Mouse (Mus musculus) CH12.LX (cell line): Measurements from ENCODE around the gene Commd9. TPM values are rescaled to one million over a fixed set of nuclear protein-coding genes. Genes with fewer than 3 reads are reported as not detected.

Source experiments
- DNase-seq: peaks from one replicate; pipeline ENCODE4 v3.0.0-alpha.2; 2013; ENCODE audit errors: extremely low read depth
- H3K27ac ChIP-seq: 2 replicates; pipeline ENCODE4 v1.5.1; 2012; ENCODE audit warnings: low read depth, mild to moderate bottlenecking, control low read depth, moderate library complexity; ENCODE audit not compliant: insufficient read depth
- H3K27me3 ChIP-seq: replicated peaks from 2 replicates; pipeline ENCODE3; 2012; ENCODE audit warnings: inconsistent platforms
- H3K36me3 ChIP-seq, 2 experiments: replicated peaks in 1 of 2; 2 replicates each; pipeline versions ENCODE3 to v1.6.1; 2012; ENCODE audit warnings: inconsistent platforms in 1 of 2, low read length in 1 of 2, mild to moderate bottlenecking in 1 of 2, mixed read lengths in 1 of 2, moderate library complexity in 1 of 2; ENCODE audit not compliant: control insufficient read depth in 1 of 2, insufficient read depth in 1 of 2
- H3K4me1 ChIP-seq, 2 experiments: 2 replicates each; pipeline ENCODE4 v1.6.1; 2012; ENCODE audit warnings: inconsistent platforms in 1 of 2, moderate library complexity in 1 of 2; ENCODE audit not compliant: insufficient read depth in 2 of 2, control insufficient read depth in 1 of 2
- H3K4me2 ChIP-seq: 2 replicates; pipeline ENCODE4 v1.6.1; 2012; ENCODE audit warnings: low read depth, mild to moderate bottlenecking, control low read depth; ENCODE audit not compliant: poor library complexity, insufficient read depth, severe bottlenecking
- H3K4me3 ChIP-seq, 3 experiments: fragments of 150-350 bp in 1 of 3; sonication (generic) in 1 of 3; replicated peaks in 1 of 3; 2 replicates each; pipeline versions ENCODE3 to v1.5.1; 2011 to 2012; ENCODE audit warnings: low read depth in 2 of 3, low read length in 2 of 3, mild to moderate bottlenecking in 2 of 3, moderate library complexity in 2 of 3, control low read depth in 1 of 3, improper control_type of control experiment in 1 of 3, inconsistent platforms in 1 of 3, mixed read lengths in 1 of 3; ENCODE audit not compliant: poor library complexity in 1 of 3
- H3K79me2 ChIP-seq: replicated peaks from 2 replicates; pipeline ENCODE4 v1.6.1; 2012; ENCODE audit warnings: mild to moderate bottlenecking, moderate library complexity; ENCODE audit not compliant: control insufficient read depth, poor library complexity, insufficient read depth, severe bottlenecking; ENCODE audit errors: extremely low read depth
- H3K9ac ChIP-seq: 2 replicates; pipeline ENCODE4 v1.6.1; 2012; ENCODE audit warnings: low read depth, mild to moderate bottlenecking, control low read depth, moderate library complexity; ENCODE audit not compliant: insufficient read depth
- H3K9me3 ChIP-seq: replicated peaks from 2 replicates; pipeline ENCODE3; 2012; ENCODE audit warnings: low read length, inconsistent platforms, mixed read lengths
- BHLHE40 ChIP-seq: IDR thresholded peaks from 2 replicates; pipeline ENCODE4 v1.6.1; 2011; ENCODE audit warnings: mild to moderate bottlenecking, low read depth, low read length, improper control_type of control experiment
- CHD2 ChIP-seq: IDR thresholded peaks from 2 replicates; pipeline ENCODE4 v1.6.1; 2011; ENCODE audit warnings: low read length, improper control_type of control experiment
- E2F4 ChIP-seq: IDR thresholded peaks from 2 replicates; pipeline ENCODE4 v1.6.1; 2011; ENCODE audit warnings: low read depth, low read length, improper control_type of control experiment; ENCODE audit not compliant: insufficient replicate concordance
- ELF1 ChIP-seq: IDR thresholded peaks from 2 replicates; pipeline ENCODE4 v1.6.1; 2014; ENCODE audit warnings: low read depth, mild to moderate bottlenecking, inconsistent platforms, low read length, improper control_type of control experiment
- ETS1 ChIP-seq: conservative IDR thresholded peaks from 2 replicates; pipeline ENCODE4 v1.6.1; 2012; ENCODE audit warnings: low read depth, mild to moderate bottlenecking, inconsistent platforms, low read length, improper control_type of control experiment, moderate library complexity
- IRF4 ChIP-seq: IDR thresholded peaks from 2 replicates; pipeline ENCODE4 v1.6.1; 2014; ENCODE audit warnings: low read depth, mild to moderate bottlenecking, inconsistent platforms, low read length, improper control_type of control experiment
- JUND ChIP-seq: conservative IDR thresholded peaks from 2 replicates; pipeline ENCODE4 v1.6.1; 2011; ENCODE audit warnings: low read depth, low read length, improper control_type of control experiment
- MAFK ChIP-seq: IDR thresholded peaks from 2 replicates; pipeline ENCODE4 v1.6.1; 2011; ENCODE audit warnings: low read length, improper control_type of control experiment; ENCODE audit not compliant: insufficient replicate concordance
- MAX ChIP-seq: IDR thresholded peaks from 2 replicates; pipeline ENCODE4 v1.6.1; 2011; ENCODE audit warnings: low read length, improper control_type of control experiment
- MYC ChIP-seq: IDR thresholded peaks from 2 replicates; pipeline ENCODE4 v1.6.1; 2011; ENCODE audit warnings: low read depth, mild to moderate bottlenecking, improper control_type of control experiment, low read length
- NELFE ChIP-seq: IDR thresholded peaks from 2 replicates; pipeline ENCODE4 v1.6.1; 2011; ENCODE audit warnings: low read depth, low read length, improper control_type of control experiment
- POLR2A ChIP-seq: IDR thresholded peaks from 2 replicates; pipeline ENCODE4 v1.6.1; 2011; ENCODE audit warnings: low read depth, mild to moderate bottlenecking, improper control_type of control experiment, low read length
- POLR2AphosphoS2 ChIP-seq: IDR thresholded peaks from 2 replicates; pipeline ENCODE4 v1.6.1; 2011; ENCODE audit warnings: low read depth, low read length, improper control_type of control experiment
- RAD21 ChIP-seq: IDR thresholded peaks from 2 replicates; pipeline ENCODE4 v1.6.1; 2011; ENCODE audit warnings: low read depth, mild to moderate bottlenecking, low read length, improper control_type of control experiment, moderate library complexity
- RCOR1 ChIP-seq: conservative IDR thresholded peaks from 2 replicates; pipeline ENCODE4 v1.6.1; 2012; ENCODE audit warnings: low read depth, mild to moderate bottlenecking, inconsistent platforms, low read length, improper control_type of control experiment
- TBP ChIP-seq: conservative IDR thresholded peaks from 2 replicates; pipeline ENCODE4 v1.6.1; 2011; ENCODE audit warnings: low read depth, low read length, improper control_type of control experiment
- TCF12 ChIP-seq: IDR thresholded peaks from 2 replicates; pipeline ENCODE4 v1.6.1; 2014; ENCODE audit warnings: low read depth, mild to moderate bottlenecking, inconsistent platforms, low read length, improper control_type of control experiment
- USF2 ChIP-seq: conservative IDR thresholded peaks from 2 replicates; pipeline ENCODE4 v1.6.1; 2011; ENCODE audit warnings: low read depth, low read length, improper control_type of control experiment
- ZC3H11A ChIP-seq: IDR thresholded peaks from 2 replicates; pipeline ENCODE4 v1.6.1; 2012; ENCODE audit warnings: low read depth, mild to moderate bottlenecking, inconsistent platforms, low read length, improper control_type of control experiment
- ZKSCAN1 ChIP-seq: IDR thresholded peaks from 2 replicates; pipeline ENCODE4 v1.6.1; 2012; ENCODE audit warnings: low read depth, inconsistent platforms, low read length, improper control_type of control experiment, borderline replicate concordance
- ZNF384 ChIP-seq: IDR thresholded peaks from 2 replicates; pipeline ENCODE4 v1.6.1; 2012; ENCODE audit warnings: low read depth, low read length, improper control_type of control experiment, inconsistent platforms
- dilution Hi-C: fragments of 300-500 bp; cut with MboI; formaldehyde crosslinking; loops from 2 replicates; pipeline ENCODE4 v1.14.3; 2020; ENCODE audit warnings: low sequenced_read_pairs; ENCODE audit not compliant: extremely low pct_unique_long_range_greater_than_20kb, extremely low pct_ligation_motif_present
- in situ Hi-C: fragments of 300-500 bp; cut with MboI; formaldehyde crosslinking; loops from 3 replicates; pipeline ENCODE4 v1.14.3; 2019; ENCODE audit warnings: low sequenced_read_pairs, low pct_ligation_motif_present, low pct_unique_long_range_greater_than_20kb, mixed read lengths
- polyA plus RNA-seq: library from polyadenylated mRNA; unstranded; fragments of >175 nt; gene quantifications from 2 replicates; pipeline ENCODE4 v1.2.1, GENCODE M21; 2012; ENCODE audit warnings: low read depth; ENCODE audit not compliant: insufficient read length
- total RNA-seq, 2 experiments: library from RNA; depleted of rRNA; stranded (reverse); fragments of 300-350 nt in 1 of 2; fragments of >200 nt in 1 of 2; gene quantifications; 2 replicates each; pipeline ENCODE4 v1.2.3; 2012 to 2014

Gene Commd9
- total and polyA plus RNA-seq, 3 experiments = 22.3 to 140 (median 26.1) TPM

DNA sequence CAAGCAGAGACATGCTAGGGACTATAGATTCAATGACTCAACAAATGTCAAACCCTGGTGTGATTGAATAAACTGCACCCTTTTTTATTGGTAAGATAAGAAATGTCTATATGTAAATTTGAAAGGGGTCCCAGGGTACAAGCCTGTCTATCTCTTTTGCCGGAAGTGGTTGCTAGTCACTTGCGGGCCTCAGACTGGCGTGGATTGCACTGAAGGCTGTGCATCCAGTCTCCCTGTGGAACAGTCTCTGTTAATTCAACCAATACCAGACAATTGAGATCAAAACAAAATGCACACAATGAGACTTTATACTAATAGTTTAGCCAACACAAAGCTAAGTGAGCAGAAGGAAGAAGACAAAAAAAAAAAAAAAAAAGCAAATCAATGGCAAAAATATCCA is 39.1 kb downstream of the Commd9 start:
- Histone ChIP-seq H3K27me3 (no peaks in the 10 kb centered on the region), H3K36me3 (no peaks in the 10 kb centered on the region), H3K27ac (no peak overlapping the region), H3K4me1 (no peaks in the 10 kb centered on the region), H3K79me2 (no peaks in the 10 kb centered on the region), H3K4me3 (no peak overlapping the region), H3K9me3 (no peaks in the 10 kb centered on the region), H3K9ac (no peak overlapping the region), H3K4me2 (no peak overlapping the region)
- no peak for DNase-seq
- no peak for TF ChIP-seq BHLHE40
- no peak for TF ChIP-seq ZNF384
- no peak for TF ChIP-seq RAD21
- TF ChIP-seq MYC = no peak
- TF ChIP-seq ETS1 = no peak
- TF ChIP-seq ZC3H11A = no peak
- TF ChIP-seq ELF1 = no peak
- TF ChIP-seq MAFK = no peak
- no peak for TF ChIP-seq POLR2A
- no peak for TF ChIP-seq RCOR1
- TF ChIP-seq CHD2 = no peak
- TF ChIP-seq TCF12 = no peak
- dilution Hi-C loops (no loop called here), in situ Hi-C loops (no loop called here)

GRCm38 (mm10) chr2:101925591-101926188 is 39.6 kb downstream of the Commd9 start:
- TF ChIP-seq RCOR1 (no peak), JUND (no peak), BHLHE40 (no peak), IRF4 (no peak), MAX (no peak), TCF12 (no peak), ETS1 (no peak), MAFK (no peak), NELFE (no peak), POLR2AphosphoS2 (no peak), USF2 (no peak), TBP (no peak), E2F4 (no peak), ZKSCAN1 (no peak), ZC3H11A (no peak)
- dilution Hi-C loops (no loop called here), in situ Hi-C loops (no loop called here)
- no peaks in the 10 kb centered on the region for H3K36me3 ChIP-seq
- no peaks in the 10 kb centered on the region for H3K27me3 ChIP-seq
- no peaks in the 10 kb centered on the region for H3K79me2 ChIP-seq
- no peak overlapping the region for H3K27ac ChIP-seq
- no peak overlapping the region for H3K4me2 ChIP-seq
- H3K9ac ChIP-seq = no peak overlapping the region
- no peaks in the 10 kb centered on the region for H3K4me1 ChIP-seq
- no peak for DNase-seq
- H3K4me3 ChIP-seq = no peak overlapping the region
- H3K9me3 ChIP-seq = no peaks in the 10 kb centered on the region
